Mouse (Mus musculus): ENCODE measurements around the gene Atp13a4.

Atp13a4 gene

GRCm38 (mm10) chr16:29459331-29459730, 85.3 kb downstream of the Atp13a4 start:
- DNase-seq, result no peak

- DNase-seq, result no peak
These were observed 87.8 kb downstream of the Atp13a4 start for GRCm38 (mm10) chr16:29456851-29457250.

GRCm38 (mm10) chr16:29453282-29453681, 91.4 kb downstream of the Atp13a4 start:
- DNase-seq, result no peak

GRCm38 (mm10) chr16:29451706-29452105, 93.0 kb downstream of the Atp13a4 start:
- peak; percentile 4 for DNase-seq

GRCm38 (mm10) chr16:29442126-29442525, 102.5 kb downstream of the Atp13a4 start:
- DNase-seq, result no peak

GRCm38 (mm10) chr16:29441405-29441985, 103.2 kb downstream of the Atp13a4 start:
- DNase-seq, result no peak

- no peak for DNase-seq
These were observed 106.6 kb downstream of the Atp13a4 start for GRCm38 (mm10) chr16:29438045-29438444.

- DNase-seq, result no peak
These were observed 108.9 kb downstream of the Atp13a4 start for GRCm38 (mm10) chr16:29435746-29436145.

GRCm38 (mm10) chr16:29434712-29435111, 110.0 kb downstream of the Atp13a4 start:
- peak; percentile 10 for DNase-seq

GRCm38 (mm10) chr16:29414822-29415221, 129.8 kb downstream of the Atp13a4 start:
- no peak for DNase-seq

- no peak for DNase-seq
These were observed 137.3 kb downstream of the Atp13a4 start for GRCm38 (mm10) chr16:29407319-29407718.

- DNase-seq, result peak; percentile 9
These were observed 145.6 kb downstream of the Atp13a4 start for GRCm38 (mm10) chr16:29399079-29399478.

GRCm38 (mm10) chr16:29384781-29385180, 159.9 kb downstream of the Atp13a4 start:
- DNase-seq, result no peak

GRCm38 (mm10) chr16:29378458-29378857, 166.2 kb downstream of the Atp13a4 start, which contains the start of gene Atp13a5:
Gene Atp13a5 (minus strand): TSS chr16:29378732.
- DNase-seq, result no peak

- DNase-seq, result no peak
These were observed 170.0 kb downstream of the Atp13a4 start for GRCm38 (mm10) chr16:29374636-29375035.
